ENCODE assay signal across 9 mouse cellular contexts in genomic region chr2:147984547-147985260, GRCm38 (mm10).
DNase-seq lines count a peak whose midpoint lies in the region; ATAC-seq lines count a peak whose summit lies in the region.
"Had no signal": no experiment of that assay in that cellular context is flagged by ENCODE, and none has a peak within 500 bp of the region (broad histone marks: within the 10 kb centered on the region; RNA-seq: fewer than 3 reads in every experiment).

No protein-coding gene starts in this region.

- no peak overlapping the region for H3K27ac ChIP-seq in forebrain, embryonic 13.5 days
- H3K27ac ChIP-seq: limb, embryonic 12.5 days had no signal

- DNase-seq in left cerebral cortex, postnatal 36 days (ENCODE audit: low spot score in 2 of 2), result peak; percentile 9 to 12
- DNase-seq in left cerebral cortex, adult 9 months (ENCODE audit: low spot score in 2 of 2), result no peak
- DNase-seq in kidney, postnatal 36 days, result peak; percentile 30 to 65
- peak; percentile 54 for DNase-seq in retina, postnatal 1 day
- no peak for DNase-seq in heart, postnatal 4 days
- DNase-seq in adrenal gland, adult 2 months, result no peak

- H3K36me3 ChIP-seq in forebrain, embryonic 13.5 days (ENCODE audit: poor library complexity, severe bottlenecking), result no peaks in the 10 kb centered on the region
- H3K36me3 ChIP-seq: limb, embryonic 12.5 days had no signal

- 46% methylated on average over 12 of the region's 12 CpGs for WGBS in forebrain, embryonic 13.5 days

- H3K4me1 ChIP-seq in forebrain, embryonic 13.5 days, result 0 out of 2 replicates have a peak, but pooled peaks cover 5% of the 10 kb centered on the region

- H3K9me3 ChIP-seq in forebrain, embryonic 13.5 days (replicated peaks), result no peaks in the 10 kb centered on the region; the same call in 1 of the 2 replicates
- H3K9me3 ChIP-seq: limb, embryonic 12.5 days had no signal

- peaks cover 5% of the 10 kb centered on the region; the same call in 1 of the 2 replicates for H3K27me3 ChIP-seq in forebrain, embryonic 13.5 days
- H3K27me3 ChIP-seq: limb, embryonic 12.5 days had no signal

- H3K4me2 ChIP-seq in forebrain, embryonic 13.5 days, result no peak overlapping the region
- H3K4me2 ChIP-seq: limb, embryonic 12.5 days had no signal

- intact Hi-C loops in left cerebral cortex, postnatal 36 days (cut with DNase I), result no loop called here

- no peak overlapping the region for H3K9ac ChIP-seq in forebrain, embryonic 13.5 days
- H3K9ac ChIP-seq: limb, embryonic 12.5 days had no signal

- peak; percentile 36; the same call in 1 of the 2 replicates for ATAC-seq in forebrain, embryonic 13.5 days
- ATAC-seq in activated CD4-positive, CD25-positive, alpha-beta regulatory T cell, adult 4 months, result no peak

- no peak overlapping the region for H3K4me3 ChIP-seq in forebrain, embryonic 13.5 days
- H3K4me3 ChIP-seq: limb, embryonic 12.5 days had no signal

Comparison
In these comparisons a context has a peak if more than half of its experiments do, and no peak if none do; other contexts are left out.
1. DNase-seq: peak in left cerebral cortex, postnatal 36 days (2 of 2), kidney, postnatal 36 days (2 of 2) and retina, postnatal 1 day (single experiment); none in left cerebral cortex, adult 9 months (0 of 2), heart, postnatal 4 days (single experiment) and adrenal gland, adult 2 months (single experiment).